Mouse (Mus musculus): ENCODE results near the gene Tspan10. TPM values are rescaled to one million over a fixed set of nuclear protein-coding genes. Genes with fewer than 3 reads are reported as not detected.

The Tspan10 gene
- polyA plus RNA-seq, 1 experiment from 2014 or later, result 2.1 TPM

DNA sequence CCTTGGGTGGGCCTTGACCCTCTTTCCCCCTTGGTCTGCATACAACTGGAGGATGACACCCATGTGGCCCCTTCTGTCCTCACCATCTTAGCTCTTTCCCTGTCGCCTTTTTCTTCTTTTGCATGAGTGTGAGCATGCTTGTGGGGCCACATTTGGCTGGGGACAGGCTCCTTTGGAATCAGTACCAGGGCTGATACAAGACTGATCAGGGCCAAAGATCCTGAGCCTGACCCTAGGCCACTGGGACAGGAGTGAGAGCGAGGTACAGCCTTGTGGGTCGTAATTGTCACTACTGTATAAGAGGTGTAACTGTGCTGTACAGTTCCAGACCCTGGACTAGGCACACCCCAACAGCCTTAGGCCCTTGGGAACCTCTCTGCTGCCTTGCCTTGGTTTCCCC is 51.5 kb downstream of the Tspan10 start:
- ATAC-seq (ENCODE audit: insufficient number of reproducible peaks, low FRiP score, low TSS enrichment, low read depth), result no peak
- Histone ChIP-seq H3K4me1 (peaks cover 34% of the 10 kb centered on the region), H3K36me3 (peaks cover 41% of the 10 kb centered on the region), H3K9ac (no peak overlapping the region), H3K27me3 (no peaks in the 10 kb centered on the region), H3K9me3 (replicated peaks) (no peaks in the 10 kb centered on the region), H3K4me3 (replicated peaks) (no peak overlapping the region), H3K4me2 (replicated peaks) (no peak overlapping the region), H3K27ac (replicated peaks) (no peak overlapping the region)
- 73% methylated on average over 3 of the region's 3 CpGs for WGBS

Other genes starting within 250 kb of the Tspan10 start
- gene Bahcc1, start 209.7 kb upstream of the Tspan10 start, polyA plus RNA-seq (2015; fragmentation: Nextera tagmentation; extraction: Ambion mirVana), result 7.9 and 9.3 TPM in 2 replicates
- 2,143 and 2,279 TPM in 2 replicates for gene Actg1, start 94.1 kb upstream of the Tspan10 start, polyA plus RNA-seq (2015; fragmentation: Nextera tagmentation; extraction: Ambion mirVana)
- 0.98 and 1.1 TPM in 2 replicates for gene Fscn2, start 81.1 kb upstream of the Tspan10 start, polyA plus RNA-seq (2015; fragmentation: Nextera tagmentation; extraction: Ambion mirVana)
- gene Faap100, start 63.9 kb upstream of the Tspan10 start, polyA plus RNA-seq (2015; fragmentation: Nextera tagmentation; extraction: Ambion mirVana), result 35.8 and 39.8 TPM in 2 replicates
- gene Nploc4, start 4.9 kb upstream of the Tspan10 start, polyA plus RNA-seq (2015; fragmentation: Nextera tagmentation; extraction: Ambion mirVana), result 34.1 and 36.3 TPM in 2 replicates
- gene Pde6g, start 10.9 kb downstream of the Tspan10 start, polyA plus RNA-seq (2015; fragmentation: Nextera tagmentation; extraction: Ambion mirVana), result 0.26 and 0.31 TPM in 2 replicates
- 14.0 and 15.5 TPM in 2 replicates for gene Oxld1, start 15.4 kb downstream of the Tspan10 start, polyA plus RNA-seq (2015; fragmentation: Nextera tagmentation; extraction: Ambion mirVana)
- 32.4 and 38.5 TPM in 2 replicates for gene Ccdc137, start 15.5 kb downstream of the Tspan10 start, polyA plus RNA-seq (2015; fragmentation: Nextera tagmentation; extraction: Ambion mirVana)
- gene Arl16, start 25.0 kb downstream of the Tspan10 start, polyA plus RNA-seq (2015; fragmentation: Nextera tagmentation; extraction: Ambion mirVana), result 57.1 and 57.8 TPM in 2 replicates
- gene Mrpl12, start 42.0 kb downstream of the Tspan10 start, polyA plus RNA-seq (2015; fragmentation: Nextera tagmentation; extraction: Ambion mirVana), result 118 and 126 TPM in 2 replicates
- 47.3 and 53.6 TPM in 2 replicates for gene Slc25a10, start 49.2 kb downstream of the Tspan10 start, polyA plus RNA-seq (2015; fragmentation: Nextera tagmentation; extraction: Ambion mirVana)
- gene Gcgr, start 88.1 kb downstream of the Tspan10 start, polyA plus RNA-seq (2015; fragmentation: Nextera tagmentation; extraction: Ambion mirVana), result 0.60 TPM in 2 replicates
- 235 and 237 TPM in 2 replicates for gene Mcrip1, start 107.1 kb downstream of the Tspan10 start, polyA plus RNA-seq (2015; fragmentation: Nextera tagmentation; extraction: Ambion mirVana)
- gene Ppp1r27, start 108.5 kb downstream of the Tspan10 start, polyA plus RNA-seq (2015; fragmentation: Nextera tagmentation; extraction: Ambion mirVana), result 1.8 and 2.3 TPM in 2 replicates
- 831 and 838 TPM in 2 replicates for gene P4hb, start 130.6 kb downstream of the Tspan10 start, polyA plus RNA-seq (2015; fragmentation: Nextera tagmentation; extraction: Ambion mirVana)
- 593 and 594 TPM in 2 replicates for gene Arhgdia, start 139.0 kb downstream of the Tspan10 start, polyA plus RNA-seq (2015; fragmentation: Nextera tagmentation; extraction: Ambion mirVana)
- 420 and 426 TPM in 2 replicates for gene Alyref, start 155.7 kb downstream of the Tspan10 start, polyA plus RNA-seq (2015; fragmentation: Nextera tagmentation; extraction: Ambion mirVana)
- gene Anapc11, start 155.8 kb downstream of the Tspan10 start, polyA plus RNA-seq (2015; fragmentation: Nextera tagmentation; extraction: Ambion mirVana), result 219 and 224 TPM in 2 replicates
- gene Npb, start 165.8 kb downstream of the Tspan10 start, polyA plus RNA-seq (2015; fragmentation: Nextera tagmentation; extraction: Ambion mirVana), result 1.8 and 1.9 TPM in 2 replicates
- 141 TPM in 2 replicates for gene Pcyt2, start 175.3 kb downstream of the Tspan10 start, polyA plus RNA-seq (2015; fragmentation: Nextera tagmentation; extraction: Ambion mirVana)
- gene Sirt7, start 182.6 kb downstream of the Tspan10 start, polyA plus RNA-seq (2015; fragmentation: Nextera tagmentation; extraction: Ambion mirVana), result 34.7 and 35.0 TPM in 2 replicates
- gene Mafg, start 191.0 kb downstream of the Tspan10 start, polyA plus RNA-seq (2015; fragmentation: Nextera tagmentation; extraction: Ambion mirVana), result 36.4 and 38.7 TPM in 2 replicates
- gene Pycr1, start 201.1 kb downstream of the Tspan10 start, polyA plus RNA-seq (2015; fragmentation: Nextera tagmentation; extraction: Ambion mirVana), result 53.8 and 54.5 TPM in 2 replicates
- gene Myadml2, start 205.5 kb downstream of the Tspan10 start, polyA plus RNA-seq (2015; fragmentation: Nextera tagmentation; extraction: Ambion mirVana), result 1.0 and 1.6 TPM in 2 replicates
- gene Notum, start 218.5 kb downstream of the Tspan10 start, polyA plus RNA-seq (2015; fragmentation: Nextera tagmentation; extraction: Ambion mirVana), result 6.2 and 7.4 TPM in 2 replicates
- gene Aspscr1, start 230.3 kb downstream of the Tspan10 start, polyA plus RNA-seq (2015; fragmentation: Nextera tagmentation; extraction: Ambion mirVana), result 114 and 120 TPM in 2 replicates

Data from embryonic facial prominence, embryonic 15.5 days (tissue).